Mouse (Mus musculus) neural tube, embryonic 11.5 days (tissue): ENCODE data around the gene Vwa8. TPM values are rescaled to one million over a fixed set of nuclear protein-coding genes. Genes with fewer than 3 reads are reported as not detected.
"Not testable (repeated sequence)": the region's sequence is repeated elsewhere in the genome, so short reads cannot be mapped to it uniquely, and the experiment has no call there.

Source experiments
- ATAC-seq: fragments of 200-750 bp; cut with Nextera tagmentation; 2 replicates; pipeline ENCODE4 v1.8.0; 2017; ENCODE audit warnings: moderate number of reproducible peaks, mild to moderate bottlenecking, moderate TSS enrichment, moderate library complexity; ENCODE audit not compliant: insufficient read depth, low FRiP score, low TSS enrichment
- DNase-seq: peaks from one replicate; pipeline ENCODE4 v3.0.0-alpha.2; 2015; ENCODE audit warnings: low spot score
- H3K27ac ChIP-seq: fragments of 300-500 bp; sonication (generic); 2 replicates; pipeline ENCODE4 v1.5.1; 2014; ENCODE audit warnings: low read depth, mild to moderate bottlenecking, low read length
- H3K27me3 ChIP-seq: fragments of 300-500 bp; sonication (generic); 2 replicates; pipeline ENCODE4 v1.6.1; 2014; ENCODE audit warnings: mild to moderate bottlenecking, low read length, mixed read lengths; ENCODE audit not compliant: control insufficient read depth, insufficient read depth
- H3K36me3 ChIP-seq: fragments of 300-500 bp; sonication (generic); 2 replicates; pipeline ENCODE4 v1.6.1; 2014; ENCODE audit warnings: mild to moderate bottlenecking, low read length, moderate library complexity, mixed read lengths; ENCODE audit not compliant: control insufficient read depth, insufficient read depth
- H3K4me1 ChIP-seq: fragments of 300-500 bp; sonication (generic); 2 replicates; pipeline ENCODE4 v1.6.1; 2014; ENCODE audit warnings: low read length, mixed read lengths; ENCODE audit not compliant: control insufficient read depth, insufficient read depth
- H3K4me2 ChIP-seq: fragments of 300-500 bp; sonication (generic); 2 replicates; pipeline ENCODE4 v1.6.1; 2014; ENCODE audit warnings: low read depth, mild to moderate bottlenecking, moderate library complexity
- H3K4me3 ChIP-seq: fragments of 300-500 bp; sonication (generic); 2 replicates; pipeline ENCODE4 v1.5.1; 2014; ENCODE audit warnings: low read depth, low read length
- H3K9ac ChIP-seq: fragments of 300-500 bp; sonication (generic); 2 replicates; pipeline ENCODE4 v1.6.1; 2014; ENCODE audit warnings: mild to moderate bottlenecking, low read length
- H3K9me3 ChIP-seq: fragments of 300-500 bp; sonication (generic); 2 replicates; pipeline ENCODE4 v1.6.1; 2016; ENCODE audit warnings: low read length; ENCODE audit not compliant: control insufficient read depth
- WGBS: fragments of 180-500 bp; shearing (Covaris S2); extraction: QIAGEN DNeasy Blood & Tissue Kit; methylation state at CpG from one replicate; pipeline ENCODE4 v1.1.7; 2014; 5-methylcytosine and 5-hydroxymethylcytosine counted together
- polyA plus RNA-seq: library from polyadenylated mRNA; unstranded; fragments of >200 nt; fragmentation: Nextera tagmentation; extraction: Ambion mirVana; gene quantifications from 2 replicates; pipeline ENCODE4 v1.2.1, GENCODE M21; 2014

The Vwa8 gene
- polyA plus RNA-seq, 1 experiment from 2014 or later, result 10.8 TPM

DNA sequence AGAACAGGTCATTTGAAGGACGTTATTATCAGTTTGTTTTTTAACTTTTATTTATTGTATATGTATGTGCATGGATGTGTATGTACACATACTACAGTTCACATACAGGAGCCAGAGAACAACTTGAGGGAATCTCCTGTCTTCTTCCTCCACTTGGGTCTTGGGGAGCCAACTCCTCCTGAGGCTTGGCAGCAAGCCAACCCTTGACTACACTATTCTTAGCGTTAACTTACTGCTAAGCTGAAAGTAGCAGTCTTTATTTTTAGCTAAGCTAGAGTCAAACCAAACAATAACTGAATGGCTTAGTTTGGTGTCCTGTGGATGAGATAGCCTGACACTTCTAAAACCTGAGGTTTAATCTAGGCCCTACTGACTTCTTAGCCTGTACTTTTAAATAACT is 135.4 kb downstream of the Vwa8 start:
- WGBS, result 87% methylated on average over 2 of the region's 2 CpGs
- Histone ChIP-seq H3K9ac (no peak overlapping the region), H3K4me3 (no peak overlapping the region), H3K27me3 (no peaks in the 10 kb centered on the region), H3K4me2 (no peak overlapping the region), H3K36me3 (no peaks in the 10 kb centered on the region), H3K4me1 (no peaks in the 10 kb centered on the region), H3K9me3 (no peaks in the 10 kb centered on the region), H3K27ac (no peak overlapping the region)
- no peak for DNase-seq
- no peak for ATAC-seq

DNA sequence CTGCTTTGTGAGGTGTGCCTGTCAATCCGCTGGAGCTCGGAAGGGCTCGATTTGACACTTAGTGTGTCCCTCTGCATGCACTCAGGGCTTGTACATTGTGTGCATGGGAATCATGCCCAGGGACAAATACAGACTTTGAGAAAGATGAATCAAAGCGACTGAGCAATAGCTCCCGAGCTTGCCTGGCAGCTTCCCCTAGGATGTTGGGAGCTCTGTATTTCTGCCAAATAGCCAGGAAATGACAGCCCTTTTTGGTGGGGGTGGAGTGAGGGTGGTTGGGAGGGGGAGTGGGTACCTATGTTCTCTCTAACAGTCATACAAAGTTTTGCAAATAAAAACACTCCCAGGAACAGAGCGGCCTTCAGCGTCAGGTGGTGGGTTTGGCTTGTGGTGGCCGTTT is 138.7 kb downstream of the Vwa8 start:
- Histone ChIP-seq H3K27me3 (no peaks in the 10 kb centered on the region), H3K4me1 (no peaks in the 10 kb centered on the region), H3K9ac (no peak overlapping the region), H3K27ac (no peak overlapping the region), H3K4me3 (no peak overlapping the region), H3K9me3 (no peaks in the 10 kb centered on the region), H3K36me3 (no peaks in the 10 kb centered on the region), H3K4me2 (no peak overlapping the region)
- ATAC-seq (no peak), DNase-seq (no peak)
- 87% methylated on average over 8 of the region's 8 CpGs for WGBS

- Histone ChIP-seq H3K9ac (no peak overlapping the region), H3K27me3 (no peaks in the 10 kb centered on the region), H3K27ac (no peak overlapping the region), H3K4me1 (no peaks in the 10 kb centered on the region), H3K4me2 (no peak overlapping the region), H3K9me3 (no peaks in the 10 kb centered on the region), H3K36me3 (no peaks in the 10 kb centered on the region), H3K4me3 (no peak overlapping the region)
- 83% methylated on average over 4 of the region's 4 CpGs for WGBS
- no peak for DNase-seq
- no peak for ATAC-seq
Measured at GRCm38 (mm10) chr14:78992456-78992855, 143.6 kb downstream of the Vwa8 start.

- no peak for DNase-seq
- WGBS, result 82% methylated on average over 4 of the region's 4 CpGs
- H3K9me3 ChIP-seq, result no peaks in the 10 kb centered on the region
- H3K4me2 ChIP-seq, result no peak overlapping the region
- H3K27me3 ChIP-seq, result no peaks in the 10 kb centered on the region
- no peaks in the 10 kb centered on the region for H3K36me3 ChIP-seq
- H3K4me1 ChIP-seq, result no peaks in the 10 kb centered on the region
- H3K4me3 ChIP-seq, result no peak overlapping the region
- no peak for ATAC-seq
- H3K9ac ChIP-seq, result no peak overlapping the region
- no peak overlapping the region for H3K27ac ChIP-seq
Measured at GRCm38 (mm10) chr14:78993515-78993914, 144.7 kb downstream of the Vwa8 start.

- H3K4me3 ChIP-seq, result no peak overlapping the region
- no peaks in the 10 kb centered on the region for H3K4me1 ChIP-seq
- ATAC-seq, result no peak
- no peaks in the 10 kb centered on the region for H3K27me3 ChIP-seq
- H3K4me2 ChIP-seq, result no peak overlapping the region
- no peaks in the 10 kb centered on the region for H3K36me3 ChIP-seq
- no peak overlapping the region for H3K27ac ChIP-seq
- no peak for DNase-seq
- WGBS, result 93% methylated on average over 2 of the region's 2 CpGs
- H3K9me3 ChIP-seq, result no peaks in the 10 kb centered on the region
- no peak overlapping the region for H3K9ac ChIP-seq
Measured at GRCm38 (mm10) chr14:78996359-78996758, 147.5 kb downstream of the Vwa8 start.

GRCm38 (mm10) chr14:79003576-79003975 is 154.7 kb downstream of the Vwa8 start:
- Histone ChIP-seq H3K4me2 (no peak overlapping the region), H3K27ac (no peak overlapping the region), H3K36me3 (no peaks in the 10 kb centered on the region), H3K9me3 (no peaks in the 10 kb centered on the region), H3K27me3 (no peaks in the 10 kb centered on the region), H3K4me1 (no peaks in the 10 kb centered on the region), H3K4me3 (no peak overlapping the region), H3K9ac (no peak overlapping the region)
- DNase-seq (peak; percentile 29), ATAC-seq (no peak)
- 52% methylated on average over 1 of the region's 1 CpGs for WGBS

- not testable (repeated sequence) for DNase-seq, H3K27me3 ChIP-seq, H3K4me3 ChIP-seq, H3K9me3 ChIP-seq, ATAC-seq, H3K27ac ChIP-seq, H3K36me3 ChIP-seq, H3K4me2 ChIP-seq, H3K9ac ChIP-seq, H3K4me1 ChIP-seq
- WGBS, result 77% methylated on average over 5 of the region's 5 CpGs
Measured at GRCm38 (mm10) chr14:79017710-79018109, 168.9 kb downstream of the Vwa8 start.

DNA sequence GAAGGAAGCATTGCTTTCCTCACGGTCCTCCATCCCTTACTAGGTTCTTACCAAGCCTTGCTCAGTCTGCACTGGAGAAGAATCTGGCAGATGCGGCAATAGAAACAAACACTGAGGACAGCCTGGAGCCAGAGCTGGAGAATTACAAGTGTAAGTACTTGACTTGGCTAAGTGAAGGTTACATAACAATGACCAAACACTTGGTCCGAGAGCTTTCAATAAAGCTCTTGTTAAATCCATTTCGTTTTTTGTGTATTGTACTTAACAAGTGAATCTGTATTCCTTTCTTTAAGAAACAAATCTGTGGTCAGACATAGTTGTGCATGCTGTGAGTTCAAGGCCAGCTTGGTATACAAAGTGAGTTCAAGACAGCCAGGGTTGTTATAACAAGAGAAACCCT is 169.7 kb downstream of the Vwa8 start:
- H3K4me1 ChIP-seq, result peaks cover 14% of the 10 kb centered on the region
- H3K9me3 ChIP-seq, result no peaks in the 10 kb centered on the region
- H3K27me3 ChIP-seq, result no peaks in the 10 kb centered on the region
- H3K36me3 ChIP-seq, result no peaks in the 10 kb centered on the region
- 89% methylated on average over 4 of the region's 4 CpGs for WGBS
- H3K9ac ChIP-seq, result no peak overlapping the region
- ATAC-seq (no peak), DNase-seq (no peak)
- no peak overlapping the region for H3K4me3 ChIP-seq
- no peak overlapping the region for H3K27ac ChIP-seq
- H3K4me2 ChIP-seq, result no peak overlapping the region

DNA sequence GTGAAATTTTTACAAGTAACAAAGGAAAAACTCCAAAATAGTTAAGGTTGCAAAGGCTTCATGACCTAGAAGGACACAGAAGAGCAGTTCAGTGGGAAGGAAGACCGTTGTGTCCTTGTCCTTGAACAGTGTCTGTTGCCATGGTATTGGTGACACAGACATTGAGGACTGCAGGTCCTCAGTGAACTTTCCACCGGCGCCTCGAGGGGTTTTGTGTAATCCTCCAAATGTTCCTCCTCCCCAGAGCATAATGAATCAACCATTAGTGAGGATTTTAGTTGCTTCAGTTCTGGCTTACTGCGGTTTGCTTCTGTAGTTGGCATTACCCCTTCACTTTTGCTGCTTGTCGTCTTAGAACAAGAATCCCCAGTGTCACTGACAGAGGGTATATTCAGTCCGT is 172.9 kb downstream of the Vwa8 start:
- Histone ChIP-seq H3K4me2 (no peak overlapping the region), H3K27me3 (no peaks in the 10 kb centered on the region), H3K27ac (no peak overlapping the region), H3K4me3 (no peak overlapping the region), H3K9ac (no peak overlapping the region), H3K4me1 (peaks cover 20% of the 10 kb centered on the region), H3K9me3 (no peaks in the 10 kb centered on the region), H3K36me3 (no peaks in the 10 kb centered on the region)
- no peak; the same call in 1 of the 2 replicates for ATAC-seq
- 42% methylated on average over 7 of the region's 7 CpGs for WGBS
- DNase-seq, result peak; percentile 63
